Mouse (Mus musculus) layer of hippocampus, postnatal 10 days (tissue): ENCODE measurements around the gene Arid1b. TPM values are rescaled to one million over a fixed set of nuclear protein-coding genes. Genes with fewer than 3 reads are reported as not detected.
"Not testable (repeated sequence)": the region's sequence is repeated elsewhere in the genome, so short reads cannot be mapped to it uniquely, and the experiment has no call there.

Source experiments
- DNase-seq, 2 experiments: peaks; one replicate each; pipeline ENCODE4 v3.0.0; 2021; ENCODE audit warnings: low spot score in 2 of 2
- total RNA-seq, 2 experiments: library from RNA; stranded (reverse); gene quantifications; 2 replicates each; pipeline ENCODE4 v1.2.3; 2021

Arid1b gene
- total RNA-seq, 2 experiments from 2014 or later: 74.7 to 79.4 TPM

GRCm38 (mm10) chr17:5083497-5083896 is 89.4 kb downstream of the Arid1b start:
- no peak for DNase-seq

- peak; percentile 52 to 60 for DNase-seq
Measured at GRCm38 (mm10) chr17:5084139-5084538, 90.0 kb downstream of the Arid1b start.

GRCm38 (mm10) chr17:5085004-5085403 is 90.9 kb downstream of the Arid1b start:
- no peak for DNase-seq

- no peak for DNase-seq
Measured at GRCm38 (mm10) chr17:5085942-5086341, 91.8 kb downstream of the Arid1b start.

GRCm38 (mm10) chr17:5088241-5088640 is 94.1 kb downstream of the Arid1b start:
- DNase-seq: not testable (repeated sequence)

- no peak for DNase-seq
Measured at GRCm38 (mm10) chr17:5088822-5089221, 94.7 kb downstream of the Arid1b start.

- DNase-seq: no peak
Measured at GRCm38 (mm10) chr17:5089541-5089940, 95.4 kb downstream of the Arid1b start.

- DNase-seq: no peak
Measured at GRCm38 (mm10) chr17:5091490-5091889, 97.4 kb downstream of the Arid1b start.

GRCm38 (mm10) chr17:5091934-5092333 is 97.8 kb downstream of the Arid1b start:
- no peak for DNase-seq

GRCm38 (mm10) chr17:5093343-5093742 is 99.2 kb downstream of the Arid1b start:
- not testable (repeated sequence) for DNase-seq

GRCm38 (mm10) chr17:5094636-5095035 is 100.5 kb downstream of the Arid1b start:
- no peak for DNase-seq

- DNase-seq: no peak
Measured at GRCm38 (mm10) chr17:5095741-5096140, 101.6 kb downstream of the Arid1b start.

- no peak for DNase-seq
Measured at GRCm38 (mm10) chr17:5097046-5097445, 102.9 kb downstream of the Arid1b start.

- no peak for DNase-seq
Measured at GRCm38 (mm10) chr17:5097545-5098475, 103.7 kb downstream of the Arid1b start.

GRCm38 (mm10) chr17:5098727-5099126 is 104.6 kb downstream of the Arid1b start:
- DNase-seq: no peak

- DNase-seq: no peak
Measured at GRCm38 (mm10) chr17:5099238-5099637, 105.1 kb downstream of the Arid1b start.

GRCm38 (mm10) chr17:5101157-5101556 is 107.0 kb downstream of the Arid1b start:
- no peak for DNase-seq

GRCm38 (mm10) chr17:5101887-5102286 is 107.8 kb downstream of the Arid1b start:
- DNase-seq: no peak

- DNase-seq: no peak
Measured at GRCm38 (mm10) chr17:5105746-5106145, 111.6 kb downstream of the Arid1b start.

- peak in 1 of 2 experiments; percentile 43 for DNase-seq
Measured at GRCm38 (mm10) chr17:5106263-5107195, 112.4 kb downstream of the Arid1b start.

GRCm38 (mm10) chr17:5107501-5107900 is 113.4 kb downstream of the Arid1b start:
- DNase-seq: no peak

- no peak for DNase-seq
Measured at GRCm38 (mm10) chr17:5108022-5108421, 113.9 kb downstream of the Arid1b start.
